Mouse (Mus musculus): ENCODE data around the gene Ift88.

- TF ChIP-seq CTCF (IDR thresholded peaks at IDR 0.05; ENCODE audit: borderline replicate concordance, insufficient read depth, low read length) (no peak), POLR2A (IDR thresholded peaks at IDR 0.05; ENCODE audit: low read depth, low read length) (no peak)
Observed at GRCm38 (mm10) chr14:57484183-57484582, 60.3 kb downstream of the Ift88 start.

Measured in embryonic fibroblast, embryonic 13.5 days (primary cell).